Mouse (Mus musculus): ENCODE data around the gene Dcst1.

GRCm38 (mm10) chr3:89365153-89365485 lies at the start of gene Dcst1:
- TF ChIP-seq CTCF (IDR thresholded peaks at IDR 0.05; ENCODE audit: borderline replicate concordance, insufficient read depth, low read length) (no peak), POLR2A (IDR thresholded peaks at IDR 0.05; ENCODE audit: low read depth, low read length) (no peak)

Data from embryonic fibroblast, embryonic 13.5 days (primary cell).